Mouse (Mus musculus): ENCODE measurements around the gene Lpin3.

Lpin3 gene

DNA sequence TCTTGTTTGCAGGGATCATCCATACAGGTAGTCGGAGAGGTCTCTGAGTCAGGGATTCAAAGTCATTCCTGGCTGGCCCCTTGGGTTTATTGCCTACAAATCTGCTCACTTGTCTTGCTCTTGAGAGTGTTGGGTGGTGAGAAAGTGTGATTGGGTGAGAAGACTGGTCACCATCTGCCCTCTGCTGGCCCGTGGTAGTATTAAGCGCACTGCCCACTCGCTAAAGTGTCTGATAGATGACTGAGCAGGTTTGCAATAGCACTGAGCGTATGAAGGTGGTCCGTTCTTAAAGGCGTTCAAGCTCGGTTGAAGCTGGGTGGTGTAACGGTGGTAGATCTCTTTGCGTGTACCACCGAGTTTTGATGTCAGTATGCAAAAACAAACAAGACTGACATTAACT is 6.8 kb downstream of the Lpin3 start:
- peak; percentile 93 to 94 for DNase-seq

DNA sequence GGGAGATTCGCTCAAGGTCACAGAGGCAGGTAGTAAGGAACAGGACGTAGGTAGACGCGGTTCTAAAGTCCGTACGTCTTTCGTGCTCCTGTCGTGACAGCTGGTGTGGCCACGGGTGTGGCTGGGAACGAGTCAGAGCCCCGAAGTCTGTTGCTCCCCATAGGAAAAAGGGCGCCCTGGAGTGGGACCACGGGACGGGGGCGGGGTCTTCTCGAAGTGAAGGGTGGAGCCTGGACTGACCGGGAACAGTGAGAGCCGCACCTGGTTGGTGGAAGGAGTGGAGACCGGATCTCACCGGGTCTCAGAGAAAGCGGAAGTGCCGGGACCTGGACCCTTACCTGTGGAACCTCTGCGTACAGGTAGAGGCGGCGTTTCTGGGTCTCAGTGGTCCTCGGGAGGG is 7.4 kb downstream of the Lpin3 start:
- DNase-seq = peak; percentile 64 to 66

DNA sequence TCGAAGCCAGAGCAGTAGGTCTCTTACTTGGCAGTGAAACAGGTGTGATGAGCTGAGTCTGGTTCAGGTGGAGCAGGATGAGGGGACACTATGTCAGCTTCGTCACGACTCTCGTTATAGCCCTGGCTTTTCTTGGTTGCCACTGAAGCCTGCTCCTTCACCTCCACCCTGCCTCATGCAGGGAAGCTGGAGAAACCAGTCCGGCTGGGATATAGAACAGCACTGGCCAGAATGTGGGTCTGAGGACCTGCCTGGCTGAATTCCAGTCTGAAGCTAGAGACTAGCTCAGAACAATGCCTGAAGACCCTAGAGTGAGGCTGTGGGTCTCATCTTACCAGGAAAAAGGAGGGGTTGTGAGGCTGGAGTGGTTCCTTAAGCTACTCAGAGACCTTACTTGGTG is 10.6 kb downstream of the Lpin3 start:
- no peak for DNase-seq

DNA sequence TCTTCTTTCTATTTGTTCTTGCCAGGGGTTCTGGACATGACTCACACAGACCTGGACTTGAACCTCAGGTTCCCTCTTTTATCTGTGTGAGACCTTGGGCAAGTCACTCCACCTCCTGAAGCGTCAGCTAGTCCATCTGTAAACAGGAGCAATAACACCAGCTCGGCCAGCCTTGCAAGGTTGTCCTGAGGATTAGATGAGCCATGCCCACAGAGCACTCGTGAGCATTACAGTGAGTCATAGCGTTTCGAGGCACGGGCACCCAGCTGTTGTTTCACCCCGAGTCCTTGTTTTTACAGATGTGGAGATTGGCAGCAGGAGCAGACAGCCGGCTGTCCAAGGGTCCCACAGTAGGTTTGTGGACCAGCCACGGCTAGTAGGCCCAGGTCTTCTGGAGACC is 11.2 kb downstream of the Lpin3 start:
- DNase-seq = no peak

GRCm38 (mm10) chr2:160901656-160902412 is 21.4 kb downstream of the Lpin3 start:
- peak in 1 of 2 experiments; percentile 73 for DNase-seq

DNA sequence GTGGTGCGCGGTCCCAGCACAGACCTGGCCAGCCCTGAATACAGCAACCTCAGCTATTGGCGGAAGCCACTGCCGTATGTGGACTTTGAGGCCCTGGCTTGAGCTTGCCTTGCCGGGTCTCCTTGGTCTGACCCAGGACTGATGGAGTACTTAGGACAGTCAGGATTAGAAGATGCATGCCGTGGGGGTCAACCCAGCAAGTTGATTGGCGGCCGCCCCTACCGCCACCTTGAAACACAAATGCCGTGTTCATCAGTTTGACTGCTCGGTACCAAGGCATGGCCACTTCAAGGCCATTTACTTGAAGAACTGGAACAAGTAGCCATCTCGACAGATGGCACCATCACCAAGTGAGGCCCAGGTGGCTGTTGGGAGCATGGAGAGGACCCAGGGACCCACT is 24.8 kb downstream of the Lpin3 start:
- no peak for DNase-seq

DNA sequence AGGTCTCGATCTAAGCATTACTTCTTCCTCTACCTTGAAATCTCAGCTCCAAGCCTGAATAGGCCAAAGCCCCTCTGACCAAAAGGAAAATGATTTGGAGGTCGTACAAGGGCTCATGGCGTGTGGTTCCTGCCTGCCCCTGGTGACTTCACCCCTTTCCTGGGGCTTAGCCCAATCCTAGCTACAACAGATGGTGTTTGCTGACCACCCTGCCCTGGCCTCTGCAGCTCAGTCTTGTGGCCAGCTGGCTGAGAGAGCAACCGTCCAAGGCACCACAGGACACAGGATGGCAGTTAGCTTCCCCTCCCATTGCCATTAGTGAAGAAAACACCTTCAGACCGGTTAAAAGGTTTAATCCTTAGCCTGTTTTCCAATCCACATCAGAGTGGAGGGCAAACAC is 25.6 kb downstream of the Lpin3 start:
- peak; percentile 87 to 92 for DNase-seq

DNA sequence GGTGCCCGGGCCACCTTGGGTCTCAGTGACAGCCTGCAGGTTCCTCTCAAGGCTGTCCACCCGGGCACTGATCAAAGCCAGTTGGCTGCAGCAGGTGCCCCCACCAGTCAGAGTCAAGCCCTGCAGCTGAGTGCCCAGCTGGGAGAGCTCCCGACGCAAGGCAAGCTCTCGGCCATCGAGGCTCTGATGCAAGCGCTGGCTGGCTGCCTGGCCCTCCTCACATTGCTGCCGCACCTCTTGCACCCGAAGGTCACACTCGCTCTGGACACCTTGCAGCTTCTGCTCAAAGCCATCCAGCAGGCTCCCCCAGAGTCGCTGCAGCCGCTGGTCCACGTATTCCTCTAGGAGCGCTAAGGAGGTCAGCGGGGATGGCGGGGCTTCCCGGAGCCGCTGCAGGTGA is 28.1 kb downstream of the Lpin3 start:
- peak; percentile 46 to 60 for DNase-seq

GRCm38 (mm10) chr2:160910633-160911032 is 30.2 kb downstream of the Lpin3 start:
- DNase-seq = no peak

DNA sequence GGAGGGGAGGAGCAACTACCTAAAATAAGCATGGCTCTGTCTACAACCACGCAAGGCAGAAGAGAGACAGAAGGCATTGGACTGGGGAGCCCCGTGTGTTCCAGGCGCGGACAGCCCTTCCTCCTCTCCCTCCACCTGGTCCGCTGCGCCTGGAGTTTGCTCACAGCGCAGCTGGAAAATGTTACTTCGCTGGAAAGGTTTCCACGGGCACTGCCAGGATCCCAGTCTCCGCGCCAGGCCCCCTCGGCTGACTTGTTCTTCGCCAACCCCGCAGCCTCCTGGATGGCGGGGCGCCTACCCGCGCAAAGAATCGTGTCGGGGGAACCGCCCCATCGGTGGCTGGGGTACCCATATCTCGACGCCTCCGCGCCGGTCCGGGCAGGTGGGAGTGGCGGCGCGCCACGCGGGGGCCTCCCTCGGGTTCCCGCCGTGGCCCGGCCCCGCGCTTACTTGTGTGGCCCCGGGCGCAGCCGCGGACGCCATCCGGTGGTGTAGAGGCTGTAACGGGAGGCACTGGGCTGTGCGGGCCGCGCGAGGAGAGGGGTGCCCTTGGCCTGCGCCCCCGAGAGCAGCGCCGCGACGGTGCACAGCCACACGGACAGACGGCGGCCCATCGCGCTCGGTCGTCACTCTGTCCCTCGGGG is 31.2 kb downstream of the Lpin3 start:
- peak; percentile 50 to 60 for DNase-seq

DNA sequence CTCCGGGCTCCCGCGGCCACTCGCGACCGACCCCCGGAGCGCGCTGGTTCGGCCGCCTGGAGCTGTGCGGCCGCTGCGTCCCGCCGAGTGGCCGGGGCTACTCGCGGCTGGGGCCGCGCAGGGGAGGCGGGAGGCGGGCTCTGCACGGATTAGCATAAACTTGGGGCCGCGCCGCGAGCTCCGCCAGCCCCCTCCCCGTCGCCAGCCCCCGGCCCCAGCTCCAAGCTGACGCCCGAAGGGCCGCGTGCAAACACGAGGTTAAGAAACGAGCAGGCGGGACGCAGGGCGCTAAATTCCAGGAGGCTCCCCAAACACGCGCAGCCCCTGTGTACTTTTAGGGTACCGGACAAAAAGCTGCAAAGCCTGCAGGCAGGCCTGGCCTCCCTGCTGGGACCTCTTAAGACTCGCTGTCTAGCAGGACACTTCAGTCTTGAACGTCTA is 31.8 kb downstream of the Lpin3 start, which contains the start of gene Emilin3:
Gene Emilin3, minus strand, starts transcription at position 98 of the 441 bp plus-strand sequence.
- peak in 1 of 2 experiments; percentile 49 for DNase-seq

DNA sequence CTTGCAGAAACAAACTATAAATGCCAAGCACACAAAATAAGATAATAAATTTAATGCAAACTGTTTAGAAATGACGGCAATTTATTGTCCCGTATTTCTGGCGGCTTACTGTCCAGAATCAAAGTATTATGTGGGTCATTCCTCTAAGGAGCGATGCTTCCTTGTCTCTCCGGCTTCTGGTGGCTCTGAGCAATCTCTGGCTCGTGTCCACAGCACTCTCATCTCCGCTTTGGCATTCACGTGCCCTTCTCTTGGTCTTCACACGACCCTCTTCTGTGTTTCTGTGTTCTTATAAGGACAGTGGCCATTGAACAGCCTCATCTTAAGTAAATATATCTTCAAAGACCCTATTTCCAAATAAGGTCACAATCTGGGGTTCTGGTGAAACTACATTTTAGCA is 34.2 kb downstream of the Lpin3 start:
- peak in 1 of 2 experiments; percentile 50 for DNase-seq

GRCm38 (mm10) chr2:160915821-160916610 is 35.5 kb downstream of the Lpin3 start:
- DNase-seq = peak in 1 of 2 experiments; percentile 61

GRCm38 (mm10) chr2:160916714-160917113 is 36.2 kb downstream of the Lpin3 start:
- DNase-seq = no peak

DNA sequence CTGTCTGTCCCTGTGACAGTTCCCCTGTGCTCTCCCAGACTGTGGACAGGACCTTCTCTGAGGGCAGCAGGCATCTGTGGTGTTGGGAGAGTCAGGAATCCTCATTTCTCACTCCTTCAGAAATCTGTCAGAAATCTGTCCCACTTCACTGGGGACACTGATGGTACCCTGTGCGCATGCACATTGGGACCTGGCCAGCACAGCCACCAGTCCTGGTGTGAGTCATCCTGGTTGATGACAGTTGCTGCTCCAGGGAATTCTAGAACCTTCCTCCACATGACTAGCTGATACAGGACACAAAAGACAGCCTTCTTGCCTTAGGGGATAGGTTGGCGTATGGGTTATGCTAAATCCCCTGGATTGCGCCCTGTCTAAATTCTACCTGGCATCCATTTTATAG is 36.8 kb downstream of the Lpin3 start:
- no peak for DNase-seq

DNA sequence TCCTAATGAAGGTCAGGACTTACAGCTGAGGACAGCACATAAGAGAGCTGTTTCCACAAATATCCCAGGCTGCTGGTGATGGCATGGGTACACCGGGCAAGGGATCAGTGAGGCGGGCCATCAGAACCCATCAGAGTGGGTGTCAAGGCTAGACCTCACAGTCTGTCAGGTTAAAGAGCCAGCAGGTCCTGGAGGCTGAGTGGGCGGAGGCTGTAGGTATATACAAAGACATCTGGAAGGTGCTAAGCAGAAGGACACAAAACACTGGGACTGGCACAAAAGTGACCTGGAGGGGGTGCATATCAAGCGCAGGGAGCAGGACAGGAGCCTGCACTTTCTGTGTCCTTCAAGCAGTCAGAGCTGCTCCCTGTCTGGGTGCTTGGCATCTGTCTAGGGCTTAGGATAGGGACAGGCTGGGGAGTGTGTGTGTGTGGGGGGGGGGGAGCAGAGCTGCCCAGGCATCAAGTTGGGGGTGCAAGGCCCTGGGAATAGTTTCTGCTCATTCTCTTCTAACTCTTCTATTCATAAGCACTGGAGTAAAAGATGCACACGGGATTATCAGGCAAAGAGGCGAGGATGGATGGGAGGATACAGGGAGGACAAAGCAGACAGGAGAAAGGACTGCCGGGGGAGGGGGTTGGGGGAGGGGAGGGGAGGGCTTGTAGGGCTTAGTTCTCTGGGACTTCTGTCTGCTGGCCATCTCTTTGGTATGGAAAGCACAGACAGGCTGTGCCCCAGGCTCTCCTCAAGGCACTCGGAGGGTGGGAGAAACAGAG is 37.9 kb downstream of the Lpin3 start:
- DNase-seq = no peak

DNA sequence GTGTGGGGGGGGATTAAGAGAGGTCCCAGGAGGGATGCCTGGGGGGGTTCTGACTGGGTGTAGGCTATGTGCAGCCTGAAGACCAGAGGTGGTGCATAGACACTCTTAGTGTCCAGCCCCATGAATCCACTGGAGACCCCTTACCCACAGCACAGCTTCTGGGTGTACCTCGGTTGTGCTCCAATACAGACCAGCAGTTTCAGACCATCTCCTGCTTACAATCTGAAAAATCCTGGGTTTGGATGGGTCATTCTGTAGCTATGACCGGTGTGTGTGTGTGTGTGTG is 38.4 kb downstream of the Lpin3 start:
- no peak for DNase-seq

DNA sequence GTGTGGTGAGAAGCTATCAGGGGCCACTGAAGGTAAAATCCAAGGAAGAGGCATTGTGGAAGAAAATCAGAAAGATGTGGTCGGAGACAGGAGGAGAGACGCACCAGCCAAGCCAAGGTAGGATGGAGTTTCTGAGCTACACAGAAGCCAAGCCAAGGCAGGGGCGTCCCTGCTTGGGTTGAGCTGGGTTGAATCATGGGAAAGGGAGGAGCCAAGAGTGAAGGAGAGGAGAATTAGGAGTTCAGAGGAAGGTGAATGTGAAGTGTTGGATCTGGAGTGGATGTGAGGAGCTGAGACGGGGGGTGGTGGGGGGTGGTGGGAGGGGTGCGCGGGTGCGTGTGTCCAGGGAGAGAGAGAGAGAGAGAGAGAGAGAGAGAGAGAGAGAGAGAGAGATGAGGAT is 40.8 kb downstream of the Lpin3 start:
- DNase-seq = no peak

- peak; percentile 71 to 83 for DNase-seq
These were observed 44.7 kb downstream of the Lpin3 start for GRCm38 (mm10) chr2:160925203-160925602.

DNA sequence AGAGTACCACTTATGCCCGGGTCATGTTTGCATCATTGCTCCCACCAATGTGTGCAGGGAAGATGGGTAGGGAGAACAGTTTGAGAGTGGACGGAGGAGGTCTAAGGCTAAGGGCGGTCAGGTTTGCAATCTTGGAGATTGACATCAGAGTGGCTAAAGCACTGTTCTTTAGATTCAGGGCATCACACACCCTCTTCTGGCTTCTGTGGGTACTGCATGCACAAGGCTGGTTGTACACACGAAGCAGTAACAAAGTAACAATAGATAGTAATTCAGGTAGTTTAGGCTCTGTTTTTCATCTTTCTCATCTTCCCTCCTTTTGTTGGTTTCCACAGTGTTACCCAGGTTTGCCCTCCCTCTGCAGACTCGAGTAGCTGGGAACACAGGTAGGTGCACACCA is 50.9 kb downstream of the Lpin3 start:
- no peak for DNase-seq

- DNase-seq = no peak
These were observed 51.9 kb downstream of the Lpin3 start for GRCm38 (mm10) chr2:160932325-160932724.

- no peak for DNase-seq
These were observed 52.5 kb downstream of the Lpin3 start for GRCm38 (mm10) chr2:160932981-160933380.

- no peak for DNase-seq
These were observed 53.4 kb downstream of the Lpin3 start for GRCm38 (mm10) chr2:160933890-160934289.

Data from cerebellum, postnatal 10 days (tissue).